Mouse (Mus musculus): ENCODE measurements around the gene Tssk6. TPM values are rescaled to one million over a fixed set of nuclear protein-coding genes. Genes with fewer than 3 reads are reported as not detected.

Gene Tssk6
- total RNA-seq, 2 experiments from 2014 or later, result not detected

DNA sequence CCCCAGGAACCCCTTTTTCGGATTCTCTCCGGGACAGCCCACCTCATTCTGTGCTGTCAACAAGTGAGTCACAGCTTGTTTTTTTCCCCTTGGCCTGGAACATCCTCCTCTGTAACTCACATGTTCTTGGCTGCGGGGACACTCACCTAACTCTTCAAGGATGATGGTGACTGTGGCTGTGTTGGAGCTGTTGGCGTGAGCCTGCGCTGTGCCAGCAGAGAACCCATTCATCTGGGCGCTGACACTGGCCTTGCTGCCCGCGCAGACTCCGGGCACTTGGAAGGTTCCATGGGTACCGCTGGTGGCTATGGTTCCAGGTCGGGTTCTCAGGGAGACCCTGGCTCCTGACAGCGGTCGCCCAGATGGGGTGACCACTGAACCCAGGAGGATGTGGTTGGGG, 17.8 kb upstream of the Tssk6 start:
- no peak for DNase-seq

DNA sequence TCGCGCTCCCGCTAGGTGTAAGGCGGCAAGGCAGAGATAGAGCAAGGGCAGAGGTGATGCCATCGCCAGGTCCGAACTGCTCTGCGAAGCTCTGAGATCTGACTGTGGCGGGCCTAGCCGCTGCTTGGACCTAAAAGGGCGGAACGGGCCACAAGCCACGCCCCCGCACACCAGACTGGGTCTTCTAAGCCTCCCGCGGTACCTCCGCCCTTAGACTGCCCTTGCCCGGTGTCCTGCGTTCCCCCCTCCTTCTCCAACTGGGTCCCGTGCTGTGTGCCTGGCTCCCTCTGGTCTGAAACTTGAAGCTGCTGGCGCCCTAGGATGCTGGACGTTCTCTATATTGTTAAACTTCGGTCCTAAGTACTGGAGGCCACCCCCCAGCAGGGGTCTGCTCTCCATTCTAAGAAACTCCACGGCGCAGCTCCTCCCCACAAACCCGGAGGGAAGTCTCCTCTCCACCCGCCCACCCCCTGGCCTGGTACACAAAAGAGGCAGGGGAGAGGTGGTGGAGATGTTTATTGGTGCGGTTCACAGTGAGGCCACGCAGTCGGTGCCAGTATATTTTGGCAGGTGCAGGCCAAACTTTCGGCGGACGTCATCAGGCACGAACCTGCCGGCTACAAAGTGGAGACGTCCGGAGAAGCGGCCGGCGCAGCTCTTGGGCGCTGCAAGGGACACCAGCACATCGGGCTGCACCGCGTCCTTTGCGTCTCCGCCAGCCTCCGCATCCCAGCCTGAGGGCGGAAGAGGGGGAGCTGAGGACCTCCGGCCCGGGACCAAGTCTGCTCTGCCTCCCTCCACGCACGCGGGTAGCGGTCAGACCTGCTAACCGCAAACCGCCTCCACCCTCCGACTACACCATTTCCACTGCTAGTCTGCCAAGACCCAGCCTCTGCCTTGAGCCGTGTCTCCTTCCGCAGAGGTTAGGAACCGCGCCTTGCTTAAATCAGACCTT, 14.4 kb upstream of the Tssk6 start, which contains the start of gene Cilp2:
Gene Cilp2, minus strand, starts transcription at position 399 of the 955 bp plus-strand sequence.
- DNase-seq, result peak; percentile 67

DNA sequence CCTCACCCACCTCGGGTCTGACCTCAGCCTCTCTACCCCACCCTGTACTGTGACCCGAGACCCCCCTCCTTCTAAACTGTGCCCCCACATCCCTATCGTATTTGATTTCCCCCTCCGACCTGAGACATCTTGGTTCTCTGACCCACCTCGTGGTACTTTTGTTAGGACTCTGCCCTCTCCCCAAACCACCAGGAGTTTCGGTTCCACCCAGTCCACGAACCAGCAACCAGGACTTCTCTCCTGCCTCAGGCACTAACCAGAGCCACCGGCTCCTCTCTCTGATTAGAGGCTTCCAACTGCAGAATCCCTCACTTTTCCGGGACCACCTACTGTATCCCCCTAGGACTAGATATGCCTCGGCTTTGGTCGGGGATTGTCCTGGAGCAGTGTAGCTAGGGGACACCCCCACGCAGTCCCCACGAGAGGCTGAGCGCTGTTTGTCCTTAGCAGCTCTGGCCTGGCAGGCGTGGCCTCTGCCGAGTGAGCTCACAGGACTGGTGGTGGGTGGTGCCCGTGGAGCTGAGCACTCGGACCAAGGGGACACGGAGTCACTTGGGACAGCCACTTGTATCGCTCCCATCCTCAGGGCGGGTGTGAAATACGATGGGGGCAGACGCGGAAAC, 13.6 kb upstream of the Tssk6 start:
- no peak for DNase-seq

DNA sequence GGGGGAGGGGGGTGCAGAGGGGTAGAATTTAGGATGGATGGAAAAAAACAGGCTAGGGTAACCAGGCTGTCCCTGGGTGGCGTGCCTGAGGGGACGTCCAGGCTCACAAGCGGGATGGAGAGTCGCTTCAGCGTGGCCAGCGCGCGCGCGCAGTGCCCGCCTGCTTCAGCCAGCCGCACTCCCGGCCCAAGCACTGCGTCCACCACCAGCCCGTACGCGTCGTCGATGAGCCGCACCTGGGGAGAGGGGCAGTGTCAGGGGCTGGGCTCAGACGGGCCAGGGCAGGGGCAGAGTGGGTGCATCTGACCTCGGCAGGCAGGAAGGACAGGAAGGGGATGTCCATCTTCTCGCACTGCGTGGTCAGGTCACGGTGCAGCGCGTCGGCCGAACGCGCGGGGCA, 13.1 kb upstream of the Tssk6 start:
- DNase-seq, result no peak

DNA sequence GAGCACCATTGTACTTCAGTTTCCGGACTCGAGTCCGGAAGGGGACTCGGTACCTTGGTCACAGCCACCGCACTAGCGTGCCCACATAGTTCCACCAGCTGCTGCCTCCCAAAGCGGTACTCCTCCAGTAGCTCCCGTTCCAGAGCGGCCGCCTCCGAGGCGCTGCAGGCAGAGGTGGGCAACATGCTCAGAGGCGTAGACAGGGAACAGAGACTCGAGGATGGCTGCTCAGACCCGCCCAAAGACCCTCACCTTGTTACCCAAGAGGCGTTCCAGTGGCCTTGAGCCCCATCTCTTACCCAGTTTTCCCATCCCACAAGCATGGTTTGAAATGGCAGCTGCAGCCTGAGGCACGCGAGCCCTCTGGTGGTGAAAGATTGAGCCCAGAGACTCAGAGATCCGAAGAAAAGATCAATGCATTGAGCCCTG, 11.2 kb upstream of the Tssk6 start:
- no peak for DNase-seq

DNA sequence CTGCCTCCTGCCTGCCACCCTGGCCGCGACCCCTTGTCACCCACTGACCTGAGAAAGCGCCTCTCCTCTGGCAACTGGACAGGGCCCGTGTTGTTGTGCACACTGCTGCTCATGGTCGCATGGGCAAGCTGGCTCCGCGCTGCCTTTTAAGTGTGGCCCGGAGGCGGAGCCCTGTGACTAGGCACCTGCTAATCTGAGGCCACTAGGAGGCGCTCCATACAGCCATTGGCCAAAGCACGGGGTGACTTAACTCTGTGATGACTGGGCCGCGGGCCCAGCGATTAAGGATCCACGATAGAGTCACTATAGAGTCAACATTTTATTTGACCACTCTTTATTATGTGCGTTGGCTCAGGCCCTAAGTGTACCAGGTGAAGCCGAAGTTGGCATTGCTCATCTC, 8.1 kb upstream of the Tssk6 start:
- no peak for DNase-seq

DNA sequence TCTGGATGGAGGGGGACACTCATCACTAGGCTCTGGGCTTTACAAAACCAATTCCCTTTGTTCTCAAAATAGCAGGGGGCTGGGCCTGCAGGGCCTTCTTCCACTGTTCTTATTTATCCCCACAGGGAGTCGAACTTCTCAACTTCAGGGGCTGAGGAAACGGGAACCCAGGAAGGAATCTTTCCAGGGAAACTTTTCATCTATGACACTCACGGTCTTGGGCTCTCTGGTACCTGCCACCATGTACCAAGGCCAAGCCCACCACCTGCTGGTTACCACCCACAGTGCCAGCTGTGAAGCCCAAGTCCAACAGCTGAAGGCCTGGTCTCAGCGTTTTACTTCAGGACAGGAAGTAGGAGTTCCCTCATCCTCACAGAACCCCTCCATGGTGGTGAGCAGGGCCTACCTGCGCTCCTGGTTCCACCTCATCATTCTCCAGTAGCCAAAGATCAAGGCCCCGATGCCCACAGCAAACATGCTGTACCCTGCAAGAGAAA, 7.1 kb upstream of the Tssk6 start:
- DNase-seq, result no peak

DNA sequence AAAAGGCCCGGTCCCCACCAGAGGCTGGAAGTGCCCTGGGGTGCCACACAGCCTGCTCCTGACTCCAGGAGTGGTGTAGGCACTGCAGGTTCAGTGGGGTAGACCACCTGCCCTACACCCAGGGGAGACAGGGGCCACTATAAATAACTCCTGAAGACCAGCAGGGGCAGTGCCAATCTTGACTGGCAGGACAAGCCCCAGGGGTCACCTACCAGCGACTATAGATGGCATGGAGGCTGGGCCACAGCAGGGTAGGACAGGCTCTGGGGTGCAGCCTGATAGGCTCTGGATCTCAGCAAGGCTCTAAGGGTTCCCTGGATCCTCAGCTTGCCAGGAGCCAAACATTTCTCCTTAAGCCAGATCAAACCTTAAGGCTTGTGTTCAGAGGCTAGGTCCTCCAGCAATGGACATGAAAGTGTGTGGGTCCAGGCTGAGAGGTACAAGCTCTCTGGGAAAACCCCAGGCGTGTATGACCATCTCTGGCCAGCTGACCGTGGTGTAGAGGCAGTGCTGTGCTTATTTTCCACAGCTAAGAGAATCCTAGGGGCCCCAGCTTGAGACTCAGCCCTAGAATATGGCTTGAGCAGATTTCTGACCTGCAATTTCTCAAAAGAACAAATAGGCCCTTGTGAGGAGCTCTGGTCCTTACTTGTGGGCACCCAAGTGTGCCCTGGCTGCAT, 6.1 kb upstream of the Tssk6 start:
- no peak for DNase-seq

DNA sequence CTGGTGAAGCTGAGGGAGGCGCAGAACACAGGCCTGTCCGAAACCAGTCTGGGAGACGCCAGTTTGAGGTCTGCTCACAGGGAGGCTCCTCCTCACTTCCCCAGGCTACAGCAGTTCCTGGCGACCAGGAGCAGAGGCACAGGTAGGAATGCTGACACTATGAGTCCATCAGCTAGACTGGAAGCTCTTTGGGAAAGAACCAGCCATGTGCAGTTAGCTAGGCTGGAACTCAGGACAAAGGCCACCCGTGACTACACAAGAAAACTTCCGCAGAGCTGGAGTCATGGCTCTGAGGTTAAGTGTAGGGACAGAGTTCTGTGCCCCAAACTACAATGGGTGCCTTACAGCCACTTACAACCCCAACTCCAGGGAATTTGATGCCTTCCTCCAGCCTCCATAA, 4.1 kb upstream of the Tssk6 start:
- no peak for DNase-seq

DNA sequence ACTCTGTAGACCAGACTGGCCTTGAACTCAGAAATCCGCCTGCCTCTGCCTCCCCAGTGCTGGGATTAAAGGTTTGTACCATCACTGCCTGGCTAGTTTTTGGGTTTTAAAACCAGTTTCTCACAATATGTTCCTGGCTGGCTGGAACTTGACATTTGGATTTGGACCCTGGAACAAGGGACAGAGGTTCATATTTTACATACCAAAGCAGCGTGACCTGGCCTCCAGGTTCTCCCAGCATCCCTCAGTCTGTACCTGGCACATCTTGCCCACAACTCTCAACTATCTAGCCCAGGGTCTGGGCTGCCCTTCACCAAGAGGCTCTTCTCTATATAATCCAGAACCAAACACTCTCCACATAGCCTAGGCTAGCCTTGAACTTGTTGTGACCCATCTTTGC, 2.1 kb upstream of the Tssk6 start:
- DNase-seq, result no peak

DNA sequence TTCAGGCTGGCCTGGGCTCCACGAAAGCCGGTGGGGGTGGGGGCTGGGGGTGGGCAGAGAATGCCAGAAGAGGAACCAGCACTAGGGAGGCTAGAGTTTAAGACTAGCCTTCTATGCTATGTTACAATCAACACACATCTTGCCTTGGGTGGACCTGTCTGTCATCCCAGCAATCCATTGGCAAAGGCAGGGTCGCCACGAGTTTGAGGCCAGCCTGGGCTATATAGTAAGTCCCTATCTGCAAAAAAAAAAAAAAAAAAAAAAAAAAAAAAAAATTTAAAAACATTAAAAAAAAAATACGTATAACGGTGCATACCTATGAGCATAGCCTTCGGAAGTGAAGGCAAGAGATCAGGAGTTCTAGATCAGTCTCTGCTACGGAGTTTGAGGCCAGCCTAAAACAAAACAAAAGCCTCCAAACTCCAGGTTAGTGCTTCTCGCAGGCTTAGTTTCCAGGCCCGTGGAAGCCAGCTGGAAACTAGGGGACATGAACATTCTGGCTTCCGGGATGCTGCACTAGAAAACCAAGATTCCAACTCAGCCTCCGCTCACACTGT, 1.0 kb upstream of the Tssk6 start:
- no peak for DNase-seq

DNA sequence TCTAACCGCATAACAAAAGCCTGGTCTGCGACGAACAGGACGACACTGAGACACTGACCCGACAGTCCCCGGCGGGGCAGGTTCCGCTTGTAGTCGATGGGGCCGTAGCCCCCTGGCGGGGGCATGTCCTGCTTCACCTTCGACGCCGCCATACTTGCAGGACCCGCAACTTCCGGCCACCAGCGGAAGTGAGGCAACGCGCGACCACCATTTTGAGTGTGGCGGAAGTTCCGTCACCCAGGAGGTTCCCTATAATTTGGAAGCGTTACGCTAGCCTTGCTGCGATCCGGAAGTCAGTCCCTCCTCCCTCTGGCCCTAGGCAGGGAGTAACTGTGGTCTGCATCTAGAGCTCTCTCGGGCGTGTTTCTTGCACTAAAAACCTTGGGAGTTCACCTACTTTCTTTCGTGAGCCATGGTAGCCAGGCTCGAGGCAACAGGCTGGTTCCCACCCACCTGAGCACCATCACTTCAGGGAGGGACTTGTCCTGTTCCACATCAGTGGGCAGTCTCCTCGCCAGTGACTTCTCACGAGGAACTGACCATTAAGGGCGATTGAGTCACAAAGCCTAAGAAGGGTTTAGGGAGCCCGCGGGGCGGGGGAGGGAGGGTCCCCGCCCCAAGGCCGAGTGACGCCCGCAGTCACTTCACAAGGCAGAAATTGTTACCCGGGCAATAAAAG, 361 bp upstream of the Tssk6 start:
- peak; percentile 94 for DNase-seq

DNA sequence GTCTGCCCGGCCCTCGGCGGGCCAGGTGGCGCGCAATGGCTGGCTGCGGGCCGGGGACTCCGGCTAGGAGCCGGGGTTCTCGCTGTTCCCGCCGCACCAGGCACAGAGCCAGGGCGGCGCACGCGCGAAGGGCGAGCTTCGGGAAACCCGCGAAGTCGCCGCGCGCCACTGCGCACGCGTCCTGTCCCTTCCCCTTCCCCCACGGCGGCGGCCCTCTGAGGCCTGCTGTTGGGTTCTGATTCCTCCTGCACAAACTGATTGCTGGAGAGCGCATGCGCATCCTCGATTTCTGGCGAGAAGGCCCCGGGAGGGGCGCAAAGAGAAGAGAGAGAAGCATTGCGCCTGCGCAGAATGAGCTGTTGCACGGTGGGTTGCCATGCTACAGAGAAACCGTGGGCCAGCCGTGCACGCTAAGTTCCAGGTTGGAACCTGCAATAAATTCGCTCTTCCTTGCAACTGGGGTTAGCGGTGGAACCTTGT, 1.1 kb downstream of the Tssk6 start:
- DNase-seq, result peak; percentile 99

DNA sequence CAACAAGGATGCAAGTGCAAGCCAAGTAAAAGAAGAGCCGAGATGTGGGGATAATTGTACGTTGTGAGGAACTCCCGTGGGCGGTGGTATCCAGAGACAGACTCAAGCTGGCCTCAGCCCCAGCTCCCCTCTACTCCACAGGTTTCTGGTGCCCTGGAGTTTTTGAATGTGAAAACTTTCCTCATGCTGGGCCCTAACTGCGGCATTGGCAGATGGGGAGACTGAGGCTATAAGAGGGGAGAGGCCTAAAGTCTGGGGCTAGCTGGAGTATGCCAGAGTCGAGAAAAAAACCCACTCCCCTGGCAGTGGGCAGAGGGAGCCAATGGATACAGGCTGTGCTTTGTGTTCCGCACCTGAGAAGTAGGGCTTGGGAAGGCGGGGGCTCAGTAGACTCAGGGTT, 2.1 kb downstream of the Tssk6 start:
- DNase-seq, result no peak

DNA sequence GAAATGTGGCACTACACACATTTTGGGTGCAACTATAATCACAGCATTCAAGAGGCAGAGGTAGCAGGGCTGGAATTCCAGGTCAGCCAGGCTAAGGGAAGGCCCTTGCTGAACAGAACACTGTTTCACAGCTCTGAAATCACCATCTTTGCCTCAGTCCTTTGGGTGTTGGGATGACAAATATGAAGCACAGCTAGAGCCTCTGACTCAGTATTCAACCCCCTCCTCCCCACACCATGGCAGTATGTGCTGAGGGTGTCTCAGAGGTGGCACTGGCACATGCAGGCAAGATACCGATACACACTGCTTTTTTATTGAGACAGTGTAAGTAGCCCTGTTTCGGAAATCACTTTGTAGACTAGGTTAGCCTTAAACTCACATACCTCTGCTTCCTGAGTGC, 4.3 kb downstream of the Tssk6 start:
- DNase-seq, result no peak

DNA sequence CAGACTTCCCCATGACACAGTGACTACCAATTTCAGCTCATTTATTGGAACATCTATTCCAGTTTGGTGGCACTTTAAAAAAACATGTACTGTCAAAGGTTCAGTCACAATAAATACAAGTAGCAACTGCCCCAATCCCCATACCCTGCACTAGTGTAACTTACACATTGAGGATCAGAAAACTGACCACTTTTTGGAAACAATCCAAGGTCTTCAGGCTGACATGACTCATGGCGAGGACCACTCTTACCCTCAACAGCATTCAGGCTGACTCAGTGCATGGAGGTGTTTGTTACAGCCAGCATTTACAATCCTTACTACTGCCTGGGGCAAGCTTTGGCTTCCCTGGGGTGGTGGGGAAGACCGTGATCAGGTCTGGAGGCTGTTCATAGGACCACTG, 5.1 kb downstream of the Tssk6 start:
- no peak for DNase-seq

DNA sequence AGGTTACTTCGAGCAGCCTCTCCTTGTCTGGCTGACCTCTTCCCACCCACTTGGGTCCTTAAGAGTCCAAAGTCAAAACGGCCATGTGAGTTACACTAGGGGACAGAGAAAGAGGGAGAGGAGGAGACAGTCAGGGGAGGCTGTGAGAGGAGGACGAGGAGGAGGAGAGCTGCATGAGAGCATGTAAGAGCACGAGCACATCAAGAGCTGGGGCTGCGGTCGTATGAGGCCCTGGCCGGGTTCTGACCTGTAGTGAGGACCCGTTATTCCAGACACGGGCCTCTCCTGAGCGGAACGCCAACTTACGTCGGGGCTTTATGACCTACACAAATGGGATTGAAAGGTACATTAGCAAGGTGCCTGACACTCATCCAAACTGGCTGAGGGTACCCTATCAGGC, 9.9 kb downstream of the Tssk6 start:
- DNase-seq, result no peak

DNA sequence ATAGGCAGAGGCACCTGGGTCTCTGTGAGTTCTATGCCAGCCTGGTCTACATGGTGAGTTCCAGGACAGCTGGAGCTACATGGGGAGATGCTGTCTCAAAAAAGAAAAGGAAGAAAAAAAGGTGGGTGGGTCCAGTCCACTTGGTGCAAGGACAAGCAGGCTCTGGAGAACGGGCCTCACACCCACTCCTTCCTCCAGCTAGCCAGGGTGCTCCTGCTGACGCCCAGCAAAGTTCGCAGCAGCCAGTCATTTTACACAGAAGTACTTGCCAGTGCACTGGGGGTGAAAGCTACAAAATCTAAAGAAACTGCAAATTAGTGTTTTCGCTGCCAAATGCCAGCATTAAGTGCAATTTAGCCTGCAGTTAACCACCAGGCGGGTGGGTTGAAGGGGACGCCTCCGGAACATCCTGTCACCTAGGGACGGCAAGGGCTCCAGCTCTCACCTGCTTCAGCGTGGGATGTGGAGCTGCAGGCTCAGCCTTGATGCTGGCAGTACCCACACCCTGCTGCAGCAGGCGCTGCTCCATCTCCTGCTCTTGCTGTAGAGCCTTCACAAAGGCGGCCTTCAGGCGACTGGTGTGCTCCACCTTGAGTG, 10.6 kb downstream of the Tssk6 start:
- no peak for DNase-seq

DNA sequence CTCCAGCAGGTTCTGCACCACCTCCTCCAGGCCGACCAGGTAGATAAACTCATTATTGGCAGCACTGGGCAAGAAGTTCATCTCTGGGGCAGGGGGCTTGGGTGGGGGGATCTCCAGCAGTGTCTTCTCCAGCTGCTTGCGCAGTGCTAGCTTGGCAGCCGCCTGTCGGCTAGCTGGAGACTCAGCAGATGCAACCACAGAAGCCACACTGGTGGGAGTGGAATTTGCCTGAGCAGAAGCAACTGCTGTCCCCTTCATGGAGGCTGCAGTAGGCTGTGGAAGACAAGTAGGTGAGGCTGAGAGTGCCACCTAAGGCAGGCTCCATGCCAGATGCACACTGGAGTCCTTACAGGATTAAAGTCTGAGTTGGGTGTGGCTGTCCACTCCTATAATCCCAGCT, 12.5 kb downstream of the Tssk6 start:
- no peak for DNase-seq

DNA sequence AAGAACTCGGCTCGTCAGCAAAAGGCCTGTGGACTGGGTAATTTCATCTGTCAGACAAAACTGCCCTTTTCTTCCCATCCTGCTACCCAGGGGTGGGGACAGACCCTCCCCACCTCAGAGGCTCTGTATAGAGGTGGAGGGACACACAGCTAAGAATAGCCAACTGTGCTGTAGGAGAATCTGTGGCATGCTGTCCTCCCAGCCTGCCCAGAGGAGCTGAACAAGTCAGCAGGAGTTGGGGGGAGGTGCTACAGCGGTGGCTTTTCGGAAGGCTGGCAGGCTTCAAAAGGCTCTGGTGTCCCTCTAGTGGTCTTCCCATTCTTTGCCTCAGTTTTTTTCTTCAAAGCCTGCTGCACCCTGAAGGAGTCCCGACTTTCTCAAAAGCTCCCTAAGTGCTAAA, 13.8 kb downstream of the Tssk6 start:
- no peak for DNase-seq

DNA sequence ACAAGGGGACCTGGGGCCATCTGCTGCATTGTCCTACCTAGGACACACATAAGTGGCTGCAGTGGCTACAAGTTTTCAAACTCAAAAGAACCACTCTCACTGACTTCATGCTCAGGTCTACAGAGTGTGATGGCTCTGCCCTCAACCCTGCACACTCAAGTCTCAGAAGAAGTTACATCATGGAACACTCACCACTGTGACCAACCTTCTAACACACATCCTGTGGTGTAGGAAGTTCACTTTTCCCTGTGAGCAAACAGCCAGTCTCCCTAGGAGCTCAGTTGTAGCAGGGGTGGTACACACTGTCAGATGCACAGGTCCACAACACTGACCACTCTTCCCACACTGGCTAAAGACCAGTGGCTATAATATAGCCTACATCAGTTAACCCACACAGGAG, 16.5 kb downstream of the Tssk6 start:
- no peak for DNase-seq
